Mouse (Mus musculus): ENCODE measurements at regions not wholly inside any gene's neighbourhood (a gene's known extent, or its start where the extent isn't known, plus 50 kb on each side); places are given as distances from the start of the nearest gene placed in this dataset.

DNA sequence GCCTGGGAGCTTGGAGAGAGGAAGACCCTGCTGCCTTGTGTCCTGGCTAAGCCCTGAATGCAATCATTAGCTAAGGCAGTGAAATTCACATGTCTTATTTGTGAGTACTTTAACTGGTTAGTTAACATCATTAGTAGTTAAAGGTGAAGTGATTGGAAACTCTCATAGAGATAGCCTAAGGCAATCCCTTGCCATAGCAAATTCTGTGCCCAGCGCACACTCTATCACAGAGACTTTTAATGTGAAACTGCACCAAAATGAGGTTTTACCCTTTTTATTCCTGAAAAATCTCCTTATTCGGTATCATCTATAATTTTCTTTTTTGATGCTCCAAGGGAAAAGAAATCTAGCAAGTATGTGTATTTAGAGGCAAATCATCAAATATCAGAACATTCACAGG, 451.6 kb downstream of the Gm21750 start:
- no peaks in the 10 kb centered on the region for H3K27me3 ChIP-seq (ENCODE audit: control insufficient read depth in 1 of 2, insufficient read depth in 2 of 2, low read length in 2 of 2)
- H3K9me3 ChIP-seq (replicated peaks; ENCODE audit: insufficient read depth, low read length): no peaks in the 10 kb centered on the region
- H3K4me1 ChIP-seq (ENCODE audit: control insufficient read depth in 1 of 2, insufficient read depth in 2 of 2, low read length in 2 of 2): no peaks in the 10 kb centered on the region
- no peak overlapping the region for H3K4me3 ChIP-seq (ENCODE audit: control insufficient read depth in 1 of 2, insufficient read depth in 1 of 2, low read depth in 2 of 2, low read length in 2 of 2)
- no peaks in the 10 kb centered on the region for H3K36me3 ChIP-seq (ENCODE audit: control insufficient read depth in 1 of 2, insufficient read depth in 2 of 2, low read length in 2 of 2)
- DNase-seq (ENCODE audit: low read depth, low spot score): no peak
- H3K79me2 ChIP-seq (ENCODE audit: control insufficient read depth, insufficient read depth, low read length, poor library complexity): no peaks in the 10 kb centered on the region
- no peak overlapping the region for H3K9ac ChIP-seq (ENCODE audit: control insufficient read depth, low read depth, low read length, poor library complexity, severe bottlenecking)
- no peak overlapping the region for H3K27ac ChIP-seq (ENCODE audit: control insufficient read depth, low read depth, low read length)
- TF ChIP-seq RAD21 (IDR thresholded peaks at IDR 0.05; ENCODE audit: low read depth, low read length) (no peak), ZC3H11A (IDR thresholded peaks at IDR 0.05; ENCODE audit: low read depth, low read length) (no peak), JUND (IDR thresholded peaks at IDR 0.05; ENCODE audit: low read depth, low read length) (no peak)

DNA sequence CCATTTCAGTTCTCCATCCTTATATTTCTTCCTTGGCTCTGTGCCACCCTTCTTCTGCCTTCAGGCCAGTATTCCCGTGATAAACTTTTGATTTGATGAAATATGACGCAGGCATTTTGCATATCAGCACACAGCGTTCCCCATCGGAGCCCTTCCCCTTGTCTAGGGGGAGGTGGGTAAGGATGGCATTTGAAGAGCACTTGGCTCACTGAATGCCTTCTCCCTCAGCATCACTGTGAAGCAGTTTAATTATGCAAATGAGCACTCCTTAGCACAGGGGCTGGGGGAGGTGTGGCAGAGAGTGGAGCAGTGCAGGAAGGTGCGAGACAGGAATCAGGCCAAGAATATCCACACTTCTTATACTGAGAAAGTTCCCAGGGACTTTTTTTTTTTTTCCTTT, 452.1 kb downstream of the Gm21750 start:
- H3K9ac ChIP-seq (ENCODE audit: control insufficient read depth, low read depth, low read length, poor library complexity, severe bottlenecking): no peak overlapping the region
- H3K4me1 ChIP-seq (ENCODE audit: control insufficient read depth in 1 of 2, insufficient read depth in 2 of 2, low read length in 2 of 2): no peaks in the 10 kb centered on the region
- no peaks in the 10 kb centered on the region for H3K36me3 ChIP-seq (ENCODE audit: control insufficient read depth in 1 of 2, insufficient read depth in 2 of 2, low read length in 2 of 2)
- H3K4me3 ChIP-seq (ENCODE audit: control insufficient read depth in 1 of 2, insufficient read depth in 1 of 2, low read depth in 2 of 2, low read length in 2 of 2): no peak overlapping the region
- TF ChIP-seq E2F4 (IDR thresholded peaks at IDR 0.05; ENCODE audit: borderline replicate concordance, low read depth, low read length) (no peak), KAT2A (conservative IDR thresholded peaks at IDR 0.05; ENCODE audit: low read depth, low read length) (no peak), ELF1 (IDR thresholded peaks at IDR 0.05; ENCODE audit: low read depth, low read length) (no peak), USF2 (IDR thresholded peaks at IDR 0.05; ENCODE audit: borderline replicate concordance in 1 of 2, insufficient read depth in 1 of 2, low read depth in 1 of 2, low read length in 2 of 2) (no peak), RCOR1 (IDR thresholded peaks at IDR 0.05; ENCODE audit: low read depth, low read length) (no peak), SMC3 (IDR thresholded peaks at IDR 0.05; ENCODE audit: low read depth, low read length) (no peak), ZMIZ1 (IDR thresholded peaks at IDR 0.05; ENCODE audit: low read depth, low read length) (no peak), MEF2A (IDR thresholded peaks at IDR 0.05; ENCODE audit: extremely low read depth, insufficient replicate concordance, low read depth, low read length, poor library complexity, severe bottlenecking) (no peak), MAFK (IDR thresholded peaks at IDR 0.05; ENCODE audit: borderline replicate concordance, low read depth, low read length) (no peak), CHD2 (IDR thresholded peaks at IDR 0.05; ENCODE audit: low read length) (no peak), BHLHE40 (IDR thresholded peaks at IDR 0.05; ENCODE audit: borderline replicate concordance, low read depth, low read length) (no peak), EP300 (IDR thresholded peaks at IDR 0.05; ENCODE audit: low read depth in 1 of 2, low read length in 2 of 2) (no peak), USF1 (IDR thresholded peaks at IDR 0.05; ENCODE audit: low read depth, low read length) (no peak), ETS1 (IDR thresholded peaks at IDR 0.05; ENCODE audit: low read depth, low read length) (no peak), RAD21 (IDR thresholded peaks at IDR 0.05; ENCODE audit: low read depth, low read length) (no peak), TAL1 (IDR thresholded peaks at IDR 0.05; ENCODE audit: low read length) (no peak), UBTF (IDR thresholded peaks at IDR 0.05; ENCODE audit: borderline replicate concordance, insufficient read depth, low read depth, low read length) (no peak)
- no peaks in the 10 kb centered on the region for H3K27me3 ChIP-seq (ENCODE audit: control insufficient read depth in 1 of 2, insufficient read depth in 2 of 2, low read length in 2 of 2)
- no peaks in the 10 kb centered on the region for H3K9me3 ChIP-seq (replicated peaks; ENCODE audit: insufficient read depth, low read length)
- H3K79me2 ChIP-seq (ENCODE audit: control insufficient read depth, insufficient read depth, low read length, poor library complexity): no peaks in the 10 kb centered on the region
- H3K27ac ChIP-seq (ENCODE audit: control insufficient read depth, low read depth, low read length): no peak overlapping the region
- DNase-seq (ENCODE audit: low read depth, low spot score): no peak

All from MEL (cell line).